Mouse (Mus musculus) gastrocnemius, postnatal 14 days (tissue): Measurements from ENCODE around the gene Rps6kb1. TPM values are rescaled to one million over a fixed set of nuclear protein-coding genes. Genes with fewer than 3 reads are reported as not detected.
"Not testable (repeated sequence)": the region's sequence is repeated elsewhere in the genome, so short reads cannot be mapped to it uniquely, and the experiment has no call there.

Experiments used
- DNase-seq: peaks from one replicate; pipeline ENCODE4 v3.0.0; 2021; ENCODE audit warnings: mixed read lengths
- intact Hi-C: fragments of 180-260 bp; cut with DNase I; formaldehyde crosslinking; loops from one replicate; pipeline ENCODE4 v1.15.1; 2025; ENCODE audit warnings: low total_unique reads
- total RNA-seq, 2 experiments: library from RNA; stranded (reverse); gene quantifications; 2 replicates each; pipeline ENCODE4 v1.2.3; 2021

The Rps6kb1 gene
- total RNA-seq, 2 experiments from 2014 or later, result 28.8 to 28.9 TPM

GRCm38 (mm10) chr11:86547412-86547811, 2.8 kb upstream of the Rps6kb1 start:
- DNase-seq, result no peak
- intact Hi-C loops, result no loop called here

- intact Hi-C loops, result no loop called here
- DNase-seq, result no peak
These were observed 951 bp upstream of the Rps6kb1 start for GRCm38 (mm10) chr11:86545556-86545955.

GRCm38 (mm10) chr11:86543960-86544638, 506 bp downstream of the Rps6kb1 start:
- no peak for DNase-seq
- intact Hi-C loops, result no loop called here

- DNase-seq, result no peak
- intact Hi-C loops, result no loop called here
These were observed 1.8 kb downstream of the Rps6kb1 start for GRCm38 (mm10) chr11:86542851-86543250.

- DNase-seq, result no peak
- intact Hi-C loops, result no loop called here
These were observed 4.1 kb downstream of the Rps6kb1 start for GRCm38 (mm10) chr11:86540476-86540845.

GRCm38 (mm10) chr11:86539716-86540475, 4.7 kb downstream of the Rps6kb1 start:
- intact Hi-C loops, result no loop called here
- no peak for DNase-seq

GRCm38 (mm10) chr11:86538786-86539185, 5.8 kb downstream of the Rps6kb1 start:
- no peak for DNase-seq
- intact Hi-C loops, result no loop called here

GRCm38 (mm10) chr11:86534201-86534910, 10.2 kb downstream of the Rps6kb1 start:
- intact Hi-C loops, result no loop called here
- DNase-seq, result no peak

- DNase-seq, intact Hi-C loops: not testable (repeated sequence)
These were observed 11.3 kb downstream of the Rps6kb1 start for GRCm38 (mm10) chr11:86533302-86533701.

- intact Hi-C loops, result no loop called here
- DNase-seq, result no peak
These were observed 11.8 kb downstream of the Rps6kb1 start for GRCm38 (mm10) chr11:86532834-86533233.

- intact Hi-C loops, result no loop called here
- no peak for DNase-seq
These were observed 17.1 kb downstream of the Rps6kb1 start for GRCm38 (mm10) chr11:86527528-86527927.

GRCm38 (mm10) chr11:86519751-86520150, 24.9 kb downstream of the Rps6kb1 start:
- no peak for DNase-seq
- intact Hi-C loops, result no loop called here

GRCm38 (mm10) chr11:86517229-86517628, 27.4 kb downstream of the Rps6kb1 start:
- DNase-seq, result no peak
- intact Hi-C loops, result no loop called here

GRCm38 (mm10) chr11:86516620-86517019, 28.0 kb downstream of the Rps6kb1 start:
- DNase-seq, result no peak
- intact Hi-C loops, result no loop called here

- intact Hi-C loops, result no loop called here
- DNase-seq, result no peak
These were observed 36.6 kb downstream of the Rps6kb1 start for GRCm38 (mm10) chr11:86507991-86508390.

GRCm38 (mm10) chr11:86507334-86507733, 37.3 kb downstream of the Rps6kb1 start:
- no peak for DNase-seq
- intact Hi-C loops, result no loop called here

GRCm38 (mm10) chr11:86503121-86503520, 41.5 kb downstream of the Rps6kb1 start:
- intact Hi-C loops, result no loop called here
- no peak for DNase-seq

GRCm38 (mm10) chr11:86500795-86501194, 43.8 kb downstream of the Rps6kb1 start:
- intact Hi-C loops, result no loop called here

GRCm38 (mm10) chr11:86497908-86498307, 46.7 kb downstream of the Rps6kb1 start:
- intact Hi-C loops, result no loop called here
- no peak for DNase-seq

More at GRCm38 (mm10) chr11:86500795-86501194, 43.8 kb downstream of the Rps6kb1 start:
- DNase-seq, result no peak

- no peak for DNase-seq
- intact Hi-C loops, result no loop called here
These were observed 47.2 kb downstream of the Rps6kb1 start for GRCm38 (mm10) chr11:86497356-86497755.
